Mouse (Mus musculus) intestine, embryonic 16.5 days (tissue): ENCODE data around the gene Gm20388. TPM values are rescaled to one million over a fixed set of nuclear protein-coding genes. Genes with fewer than 3 reads are reported as not detected.

ENCODE experiments used
- ATAC-seq: fragments of 200-750 bp; cut with Nextera tagmentation; 2 replicates; pipeline ENCODE4 v1.8.0; 2017; ENCODE audit warnings: moderate TSS enrichment, moderate library complexity
- H3K27ac ChIP-seq: fragments of 300-500 bp; sonication (generic); 2 replicates; pipeline ENCODE4 v1.5.1; 2014; ENCODE audit warnings: mild to moderate bottlenecking, low read length
- H3K27me3 ChIP-seq: fragments of 300-500 bp; sonication (generic); replicated peaks from 2 replicates; pipeline ENCODE4 v1.6.1; 2014; ENCODE audit warnings: low read length, control low read depth, mixed read lengths; ENCODE audit not compliant: control insufficient read depth, insufficient read depth
- H3K36me3 ChIP-seq: fragments of 300-500 bp; sonication (generic); 2 replicates; pipeline ENCODE4 v1.6.1; 2014; ENCODE audit warnings: low read length, control low read depth; ENCODE audit not compliant: control insufficient read depth, insufficient read depth
- H3K4me1 ChIP-seq: fragments of 300-500 bp; sonication (generic); 2 replicates; pipeline ENCODE4 v1.6.1; 2014; ENCODE audit warnings: low read length, control low read depth, mixed read lengths; ENCODE audit not compliant: control insufficient read depth, insufficient read depth
- H3K4me2 ChIP-seq: fragments of 300-500 bp; sonication (generic); 2 replicates; pipeline ENCODE4 v1.6.1; 2014; ENCODE audit warnings: low read depth, low read length, control low read depth
- H3K4me3 ChIP-seq: fragments of 300-500 bp; sonication (generic); 2 replicates; pipeline ENCODE4 v1.5.1; 2014; ENCODE audit warnings: mild to moderate bottlenecking, low read length
- H3K9ac ChIP-seq: fragments of 300-500 bp; sonication (generic); 2 replicates; pipeline ENCODE4 v1.6.1; 2014; ENCODE audit warnings: low read depth, low read length
- H3K9me3 ChIP-seq: fragments of 300-500 bp; sonication (generic); 2 replicates; pipeline ENCODE4 v1.6.1; 2016; ENCODE audit warnings: low read length, control low read depth; ENCODE audit not compliant: control insufficient read depth
- WGBS: fragments of 180-500 bp; shearing (Covaris S2); extraction: QIAGEN DNeasy Blood & Tissue Kit; methylation state at CpG from one replicate; pipeline ENCODE4 v1.1.7; 2014; 5-methylcytosine and 5-hydroxymethylcytosine counted together
- polyA plus RNA-seq: library from polyadenylated mRNA; unstranded; fragments of >200 nt; fragmentation: Nextera tagmentation; extraction: Ambion mirVana; gene quantifications from 2 replicates; pipeline ENCODE4 v1.2.1, GENCODE M21; 2015

Gm20388 gene
- polyA plus RNA-seq, 1 experiment from 2014 or later: 5.8 TPM

GRCm38 (mm10) chr8:120877005-120877404 lies 966.4 kb downstream of the Gm20388 start:
- H3K27ac ChIP-seq: no peak overlapping the region
- WGBS: 79% methylated on average over 7 of the region's 7 CpGs

GRCm38 (mm10) chr8:120879928-120880327 lies 969.3 kb downstream of the Gm20388 start:
- Histone ChIP-seq H3K4me2 (no peak overlapping the region), H3K4me3 (no peak overlapping the region), H3K9me3 (no peaks in the 10 kb centered on the region), H3K27ac (no peak overlapping the region; the same call in 1 of the 2 replicates), H3K9ac (no peak overlapping the region), H3K36me3 (no peaks in the 10 kb centered on the region), H3K4me1 (peaks cover 7% of the 10 kb centered on the region; the same call in 1 of the 2 replicates), H3K27me3 (peaks cover 11% of the 10 kb centered on the region)
- 55% methylated on average over 6 of the region's 6 CpGs for WGBS
- no peak for ATAC-seq

More at GRCm38 (mm10) chr8:120877005-120877404, 966.4 kb downstream of the Gm20388 start:
- ATAC-seq: no peak
- Histone ChIP-seq H3K9ac (no peak overlapping the region), H3K4me2 (no peak overlapping the region), H3K9me3 (no peaks in the 10 kb centered on the region), H3K4me1 (peaks cover 5% of the 10 kb centered on the region; the same call in 1 of the 2 replicates), H3K4me3 (no peak overlapping the region), H3K27me3 (peaks cover 2% of the 10 kb centered on the region), H3K36me3 (no peaks in the 10 kb centered on the region)

- no peaks in the 10 kb centered on the region for H3K9me3 ChIP-seq
- WGBS: 50% methylated on average over 10 of the region's 10 CpGs
- H3K4me2 ChIP-seq: no peak overlapping the region
- ATAC-seq: no peak
- peak overlapping the region; percentile 68; the same call in 1 of the 2 replicates for H3K9ac ChIP-seq
- H3K27me3 ChIP-seq: peaks cover 24% of the 10 kb centered on the region
- no peak overlapping the region for H3K4me3 ChIP-seq
- no peaks in the 10 kb centered on the region for H3K36me3 ChIP-seq
- H3K4me1 ChIP-seq: 0 out of 2 replicates have a peak, but pooled peaks cover 7% of the 10 kb centered on the region
- peak overlapping the region; percentile 95 for H3K27ac ChIP-seq
Observed at GRCm38 (mm10) chr8:120881634-120882033, 971.0 kb downstream of the Gm20388 start.

- Histone ChIP-seq H3K9me3 (no peaks in the 10 kb centered on the region), H3K36me3 (no peaks in the 10 kb centered on the region), H3K4me1 (peaks cover 16% of the 10 kb centered on the region; the same call in 1 of the 2 replicates), H3K4me3 (peak overlapping the region; percentile 13), H3K4me2 (peak overlapping the region; percentile 28), H3K27ac (peak overlapping the region; percentile 95), H3K27me3 (peaks cover 31% of the 10 kb centered on the region), H3K9ac (peak overlapping the region; percentile 68)
- peak; percentile 46 for ATAC-seq
- 28% methylated on average over 13 of the region's 13 CpGs for WGBS
Observed at GRCm38 (mm10) chr8:120882657-120883056, 972.0 kb downstream of the Gm20388 start.

GRCm38 (mm10) chr8:120883369-120883768 lies 972.7 kb downstream of the Gm20388 start:
- H3K4me2 ChIP-seq: peak overlapping the region; percentile 28
- ATAC-seq: no peak
- no peaks in the 10 kb centered on the region for H3K36me3 ChIP-seq
- H3K27ac ChIP-seq: peak overlapping the region; percentile 95
- no peaks in the 10 kb centered on the region for H3K9me3 ChIP-seq
- WGBS: 4% methylated on average over 25 of the region's 25 CpGs
- H3K9ac ChIP-seq: peak overlapping the region; percentile 35
- peaks cover 34% of the 10 kb centered on the region for H3K27me3 ChIP-seq
- peaks cover 16% of the 10 kb centered on the region; the same call in 1 of the 2 replicates for H3K4me1 ChIP-seq
- H3K4me3 ChIP-seq: peak overlapping the region; percentile 13

GRCm38 (mm10) chr8:120883853-120884252 lies 973.2 kb downstream of the Gm20388 start:
- ATAC-seq: no peak
- H3K27me3 ChIP-seq: peaks cover 39% of the 10 kb centered on the region
- H3K4me1 ChIP-seq: peaks cover 16% of the 10 kb centered on the region; the same call in 1 of the 2 replicates
- H3K9ac ChIP-seq: peak overlapping the region; percentile 35
- H3K9me3 ChIP-seq: no peaks in the 10 kb centered on the region
- no peaks in the 10 kb centered on the region for H3K36me3 ChIP-seq
- WGBS: 13% methylated on average over 15 of the region's 15 CpGs
- peak overlapping the region; percentile 28 for H3K4me2 ChIP-seq
- H3K4me3 ChIP-seq: peak overlapping the region; percentile 17
- H3K27ac ChIP-seq: peak overlapping the region; percentile 73

GRCm38 (mm10) chr8:120884881-120885280 lies 974.2 kb downstream of the Gm20388 start:
- peaks cover 42% of the 10 kb centered on the region for H3K27me3 ChIP-seq
- peak overlapping the region; percentile 22; the same call in 1 of the 2 replicates for H3K4me3 ChIP-seq
- H3K9ac ChIP-seq: peak overlapping the region; percentile 54; the same call in 1 of the 2 replicates
- peak overlapping the region; percentile 50 for H3K4me2 ChIP-seq
- H3K9me3 ChIP-seq: no peaks in the 10 kb centered on the region
- H3K27ac ChIP-seq: peak overlapping the region; percentile 84
- H3K36me3 ChIP-seq: no peaks in the 10 kb centered on the region
- 15% methylated on average over 13 of the region's 13 CpGs for WGBS
- H3K4me1 ChIP-seq: peaks cover 16% of the 10 kb centered on the region; the same call in 1 of the 2 replicates
- no peak for ATAC-seq

- WGBS: 10% methylated on average over 10 of the region's 10 CpGs
- Histone ChIP-seq H3K4me2 (no peak overlapping the region), H3K4me3 (peak overlapping the region; percentile 11; the same call in 1 of the 2 replicates), H3K27ac (no peak overlapping the region), H3K4me1 (peaks cover 9% of the 10 kb centered on the region; the same call in 1 of the 2 replicates), H3K27me3 (peaks cover 44% of the 10 kb centered on the region), H3K9ac (no peak overlapping the region), H3K9me3 (no peaks in the 10 kb centered on the region), H3K36me3 (no peaks in the 10 kb centered on the region)
- no peak for ATAC-seq
Observed at GRCm38 (mm10) chr8:120887254-120887653, 976.6 kb downstream of the Gm20388 start.

GRCm38 (mm10) chr8:120888005-120888404 lies 977.4 kb downstream of the Gm20388 start:
- H3K4me1 ChIP-seq: peaks cover 9% of the 10 kb centered on the region; the same call in 1 of the 2 replicates
- WGBS: 42% methylated on average over 5 of the region's 5 CpGs
- no peaks in the 10 kb centered on the region for H3K9me3 ChIP-seq
- peaks cover 40% of the 10 kb centered on the region for H3K27me3 ChIP-seq
- H3K9ac ChIP-seq: no peak overlapping the region
- no peak overlapping the region for H3K27ac ChIP-seq
- H3K36me3 ChIP-seq: no peaks in the 10 kb centered on the region
- H3K4me3 ChIP-seq: no peak overlapping the region
- ATAC-seq: no peak
- no peak overlapping the region for H3K4me2 ChIP-seq
